Comparison of ENCODE assay signal across 23 mouse cellular contexts in genomic region chr12:28352571-28352970, GRCm38 (mm10).
A peak's percentile ranks its signal among the peaks of the same experiment; 100 is the strongest.
DNase-seq lines count a peak whose midpoint lies in the region; ATAC-seq and TF ChIP-seq lines count a peak whose summit lies in the region.
"Had no signal": no experiment of that assay in that cellular context is flagged by ENCODE, and none has a peak within 500 bp of the region (broad histone marks: within the 10 kb centered on the region; RNA-seq: fewer than 3 reads in every experiment).

No protein-coding gene starts in this region.

- no peaks in the 10 kb centered on the region for H3K9me3 ChIP-seq in midbrain, embryonic 10.5 days (replicated peaks)
- no peaks in the 10 kb centered on the region for H3K9me3 ChIP-seq in midbrain, embryonic 14.5 days (ENCODE audit: control insufficient read depth, low read length)
- H3K9me3 ChIP-seq in embryonic facial prominence, embryonic 11.5 days (replicated peaks; ENCODE audit: control insufficient read depth, low read length), result no peaks in the 10 kb centered on the region
- H3K9me3 ChIP-seq in embryonic facial prominence, embryonic 13.5 days, result no peaks in the 10 kb centered on the region
- H3K9me3 ChIP-seq: forebrain, embryonic 10.5 days; forebrain, embryonic 13.5 days; hindbrain, embryonic 15.5 days had no signal

- no peak overlapping the region for H3K4me2 ChIP-seq in midbrain, embryonic 14.5 days (ENCODE audit: low read length)
- H3K4me2 ChIP-seq in embryonic facial prominence, embryonic 11.5 days (ENCODE audit: low read depth, low read length), result no peak overlapping the region
- no peak overlapping the region for H3K4me2 ChIP-seq in embryonic facial prominence, embryonic 13.5 days
- H3K4me2 ChIP-seq: forebrain, embryonic 13.5 days; heart, embryonic 11.5 days; hindbrain, embryonic 12.5 days; hindbrain, embryonic 15.5 days had no signal

- no peak for TF ChIP-seq POLR2A in kidney, adult 2 months (IDR thresholded peaks at IDR 0.05; ENCODE audit: low read depth, low read length)

- TF ChIP-seq CTCF in kidney, adult 2 months (conservative IDR thresholded peaks at IDR 0.05; ENCODE audit: insufficient read depth, insufficient read length, low read depth, low read length), result no peak

- WGBS in midbrain, embryonic 10.5 days, result 87% methylated on average over 3 of the region's 3 CpGs
- WGBS in midbrain, embryonic 14.5 days, result 82% methylated on average over 3 of the region's 3 CpGs
- 45% methylated on average over 3 of the region's 3 CpGs for WGBS in embryonic facial prominence, embryonic 11.5 days
- 25% methylated on average over 3 of the region's 3 CpGs for WGBS in embryonic facial prominence, embryonic 13.5 days
- 82% methylated on average over 3 of the region's 3 CpGs for whole genome bisulfite sequencing in kidney, adult 2 months

- H3K9ac ChIP-seq in midbrain, embryonic 14.5 days (replicated peaks; ENCODE audit: low read length), result no peak overlapping the region
- no peak overlapping the region for H3K9ac ChIP-seq in embryonic facial prominence, embryonic 11.5 days (replicated peaks; ENCODE audit: low read length)
- H3K9ac ChIP-seq in embryonic facial prominence, embryonic 13.5 days, result no peak overlapping the region
- H3K9ac ChIP-seq: forebrain, embryonic 13.5 days; hindbrain, embryonic 12.5 days; hindbrain, embryonic 15.5 days had no signal

- H3K36me3 ChIP-seq in midbrain, embryonic 10.5 days, result no peaks in the 10 kb centered on the region
- no peaks in the 10 kb centered on the region for H3K36me3 ChIP-seq in midbrain, embryonic 14.5 days (ENCODE audit: control insufficient read depth, insufficient read depth, low read length)
- H3K36me3 ChIP-seq in embryonic facial prominence, embryonic 11.5 days (replicated peaks; ENCODE audit: control insufficient read depth, insufficient read depth, low read depth, low read length), result no peaks in the 10 kb centered on the region
- H3K36me3 ChIP-seq in embryonic facial prominence, embryonic 13.5 days, result no peaks in the 10 kb centered on the region
- no peaks in the 10 kb centered on the region for H3K36me3 ChIP-seq in kidney, adult 2 months (ENCODE audit: control insufficient read depth, insufficient read depth, low read length)
- H3K36me3 ChIP-seq: forebrain, embryonic 10.5 days; hindbrain, embryonic 12.5 days; hindbrain, embryonic 15.5 days had no signal

- H3K27ac ChIP-seq in midbrain, embryonic 10.5 days (replicated peaks), result 0 out of 2 replicates have a peak overlapping the region, but pooled peaks have one; percentile 52
- H3K27ac ChIP-seq in midbrain, embryonic 14.5 days (replicated peaks; ENCODE audit: low read depth, low read length), result no peak overlapping the region
- no peak overlapping the region; the same call in 1 of the 2 replicates for H3K27ac ChIP-seq in embryonic facial prominence, embryonic 11.5 days (replicated peaks; ENCODE audit: low read depth, low read length)
- H3K27ac ChIP-seq in embryonic facial prominence, embryonic 13.5 days, result peak overlapping the region; percentile 22; the same call in 1 of the 2 replicates
- H3K27ac ChIP-seq in kidney, adult 2 months (ENCODE audit: insufficient read depth, low read depth, low read length), result no peak overlapping the region
- H3K27ac ChIP-seq: forebrain, embryonic 13.5 days; heart, adult 2 months; hindbrain, embryonic 12.5 days; hindbrain, embryonic 15.5 days had no signal

- H3K4me1 ChIP-seq in midbrain, embryonic 10.5 days, result peaks cover 15% of the 10 kb centered on the region
- H3K4me1 ChIP-seq in midbrain, embryonic 14.5 days (ENCODE audit: control insufficient read depth, insufficient read depth, low read length), result no peaks in the 10 kb centered on the region
- H3K4me1 ChIP-seq in embryonic facial prominence, embryonic 11.5 days (ENCODE audit: control insufficient read depth, insufficient read depth, low read length), result no peaks in the 10 kb centered on the region
- peaks cover 18% of the 10 kb centered on the region for H3K4me1 ChIP-seq in embryonic facial prominence, embryonic 13.5 days
- no peaks in the 10 kb centered on the region for H3K4me1 ChIP-seq in kidney, adult 2 months (ENCODE audit: control insufficient read depth, insufficient read depth, low read length)
- H3K4me1 ChIP-seq: forebrain, embryonic 13.5 days; hindbrain, embryonic 15.5 days had no signal

- no peak for ATAC-seq in midbrain, embryonic 14.5 days (ENCODE audit: low FRiP score, low TSS enrichment)
- no peak for ATAC-seq in embryonic facial prominence, embryonic 11.5 days (replicated peaks; ENCODE audit: insufficient number of reproducible peaks, low FRiP score, low TSS enrichment, low read depth)
- ATAC-seq in embryonic facial prominence, embryonic 13.5 days (ENCODE audit: insufficient number of reproducible peaks, insufficient read depth, low FRiP score, low TSS enrichment, low read depth), result no peak
- ATAC-seq: CD4-positive, CD25-positive, alpha-beta regulatory T cell, adult 4 months; forebrain, embryonic 13.5 days; forebrain, embryonic 16.5 days had no signal

- DNase-seq in midbrain, embryonic 10.5 days (ENCODE audit: low spot score), result no peak
- DNase-seq in midbrain, embryonic 14.5 days, result no peak
- peak; percentile 69 for DNase-seq in embryonic facial prominence, embryonic 11.5 days (ENCODE audit: low spot score)
- no peak for DNase-seq in kidney, adult 2 months
- no peak for DNase-seq in kidney, adult 18-20 months
- DNase-seq: adrenal gland, adult 2 months; adrenal gland, postnatal 14 days; cerebellum, adult 11 months; cerebellum, adult 2 months; cerebellum, adult 9-11 months; cerebellum, postnatal 25 days; gastrocnemius, postnatal 10 days; gastrocnemius, postnatal 36 days; heart, adult 2 months; heart, postnatal 36 days had no signal

- no peaks in the 10 kb centered on the region for H3K27me3 ChIP-seq in midbrain, embryonic 10.5 days (ENCODE audit: low read depth, poor library complexity, severe bottlenecking)
- no peaks in the 10 kb centered on the region for H3K27me3 ChIP-seq in midbrain, embryonic 14.5 days (ENCODE audit: control insufficient read depth, insufficient read depth, low read length)
- no peaks in the 10 kb centered on the region for H3K27me3 ChIP-seq in embryonic facial prominence, embryonic 11.5 days (ENCODE audit: control insufficient read depth, insufficient read depth, low read length)
- H3K27me3 ChIP-seq in embryonic facial prominence, embryonic 13.5 days, result no peaks in the 10 kb centered on the region
- H3K27me3 ChIP-seq in kidney, adult 2 months (replicated peaks; ENCODE audit: control insufficient read depth, insufficient read depth, low read length), result no peaks in the 10 kb centered on the region
- H3K27me3 ChIP-seq: forebrain, embryonic 13.5 days; hindbrain, embryonic 12.5 days; hindbrain, embryonic 15.5 days had no signal

- H3K4me3 ChIP-seq in midbrain, embryonic 10.5 days, result no peak overlapping the region
- H3K4me3 ChIP-seq in midbrain, embryonic 14.5 days (replicated peaks; ENCODE audit: low read depth, low read length), result no peak overlapping the region
- H3K4me3 ChIP-seq in embryonic facial prominence, embryonic 11.5 days (ENCODE audit: low read depth, low read length), result no peak overlapping the region
- H3K4me3 ChIP-seq in embryonic facial prominence, embryonic 13.5 days, result no peak overlapping the region
- no peak overlapping the region for H3K4me3 ChIP-seq in kidney, adult 2 months (ENCODE audit: insufficient read depth, low read depth, low read length)
- H3K4me3 ChIP-seq: forebrain, embryonic 10.5 days; forebrain, embryonic 13.5 days; heart, adult 2 months; hindbrain, embryonic 12.5 days; hindbrain, embryonic 15.5 days had no signal

Comparison
In these comparisons a context has a peak if more than half of its experiments do, and no peak if none do; other contexts are left out.
1. H3K27ac ChIP-seq: peak in midbrain, embryonic 10.5 days (single experiment) and embryonic facial prominence, embryonic 13.5 days (single experiment); none in midbrain, embryonic 14.5 days (single experiment), embryonic facial prominence, embryonic 11.5 days (single experiment) and kidney, adult 2 months (single experiment).